Mouse (Mus musculus) erythroblast, embryonic 14.5 days (primary cell): Measurements from ENCODE around the gene Srebf2. TPM values are rescaled to one million over a fixed set of nuclear protein-coding genes. Genes with fewer than 3 reads are reported as not detected.

Experiments
- H3K27me3 ChIP-seq: 2 replicates; pipeline ENCODE4 v1.6.1; 2012; ENCODE audit warnings: inconsistent platforms; ENCODE audit not compliant: control insufficient read depth
- H3K36me3 ChIP-seq: 2 replicates; pipeline ENCODE4 v1.6.1; 2012; ENCODE audit warnings: mild to moderate bottlenecking, inconsistent platforms; ENCODE audit not compliant: control insufficient read depth
- H3K4me1 ChIP-seq: 2 replicates; pipeline ENCODE4 v1.6.1; 2012; ENCODE audit warnings: inconsistent platforms; ENCODE audit not compliant: control insufficient read depth
- H3K4me3 ChIP-seq: replicated peaks from 2 replicates; pipeline ENCODE3; 2012; ENCODE audit warnings: moderate library complexity, mild to moderate bottlenecking, inconsistent platforms
- H3K9me3 ChIP-seq: 2 replicates; pipeline ENCODE4 v1.6.1; 2012; ENCODE audit warnings: low read length, inconsistent platforms, mixed read lengths; ENCODE audit not compliant: control insufficient read depth
- GATA1 ChIP-seq: IDR thresholded peaks from 2 replicates; pipeline ENCODE4 v1.6.1; 2012; ENCODE audit warnings: low read length, inconsistent platforms, mixed read lengths
- TAL1 ChIP-seq: IDR thresholded peaks from 3 replicates; pipeline ENCODE4 v1.6.1; 2012; ENCODE audit warnings: low read length, inconsistent platforms, mixed read lengths
- polyA plus RNA-seq: library from polyadenylated mRNA; stranded (reverse); fragments of >175 nt; gene quantifications from 2 replicates; pipeline ENCODE4 v1.2.3, GENCODE M21; 2012

Gene Srebf2
- polyA plus RNA-seq, 1 experiment: 17.0 TPM

- H3K9me3 ChIP-seq: peaks cover 8% of the 10 kb centered on the region; the same call in 1 of the 2 replicates
- peaks cover 96% of the 10 kb centered on the region for H3K27me3 ChIP-seq
- H3K36me3 ChIP-seq: no peaks in the 10 kb centered on the region
- no peak overlapping the region for H3K4me3 ChIP-seq
- peaks cover 4% of the 10 kb centered on the region for H3K4me1 ChIP-seq
- TF ChIP-seq GATA1 (no peak), TAL1 (no peak)
These were observed 68.5 kb downstream of the Srebf2 start for GRCm38 (mm10) chr15:82215332-82216046.

- no peak for TF ChIP-seq TAL1
- Histone ChIP-seq H3K36me3 (no peaks in the 10 kb centered on the region), H3K9me3 (peaks cover 8% of the 10 kb centered on the region; the same call in 1 of the 2 replicates), H3K4me3 (no peak overlapping the region), H3K27me3 (peaks cover 96% of the 10 kb centered on the region), H3K4me1 (peaks cover 4% of the 10 kb centered on the region)
These were observed 69.3 kb downstream of the Srebf2 start for GRCm38 (mm10) chr15:82216142-82216827.

- no peak for TF ChIP-seq TAL1
- TF ChIP-seq GATA1: no peak
- Histone ChIP-seq H3K36me3 (no peaks in the 10 kb centered on the region), H3K9me3 (peaks cover 4% of the 10 kb centered on the region; the same call in 1 of the 2 replicates), H3K4me1 (peaks cover 2% of the 10 kb centered on the region), H3K27me3 (peaks cover 91% of the 10 kb centered on the region), H3K4me3 (no peak overlapping the region)
These were observed 70.1 kb downstream of the Srebf2 start for GRCm38 (mm10) chr15:82217039-82217438.

- TF ChIP-seq GATA1 (no peak), TAL1 (no peak)
- Histone ChIP-seq H3K36me3 (no peaks in the 10 kb centered on the region), H3K4me1 (peaks cover 2% of the 10 kb centered on the region; the same call in 1 of the 2 replicates), H3K9me3 (no peaks in the 10 kb centered on the region), H3K27me3 (peaks cover 91% of the 10 kb centered on the region), H3K4me3 (no peak overlapping the region)
These were observed 71.0 kb downstream of the Srebf2 start for GRCm38 (mm10) chr15:82217980-82218379.

GRCm38 (mm10) chr15:82218778-82219666 lies 72.0 kb downstream of the Srebf2 start:
- Histone ChIP-seq H3K27me3 (peaks cover 91% of the 10 kb centered on the region), H3K4me3 (no peak overlapping the region), H3K36me3 (no peaks in the 10 kb centered on the region), H3K9me3 (no peaks in the 10 kb centered on the region), H3K4me1 (peaks cover 6% of the 10 kb centered on the region)
- no peak for TF ChIP-seq TAL1
- no peak for TF ChIP-seq GATA1

GRCm38 (mm10) chr15:82220003-82220675 lies 73.2 kb downstream of the Srebf2 start:
- Histone ChIP-seq H3K36me3 (no peaks in the 10 kb centered on the region), H3K4me1 (peaks cover 16% of the 10 kb centered on the region), H3K9me3 (no peaks in the 10 kb centered on the region), H3K4me3 (no peak overlapping the region), H3K27me3 (peaks cover 91% of the 10 kb centered on the region)
- TF ChIP-seq TAL1 (no peak), GATA1 (no peak)

- peaks cover 16% of the 10 kb centered on the region for H3K4me1 ChIP-seq
- H3K36me3 ChIP-seq: no peaks in the 10 kb centered on the region
- H3K27me3 ChIP-seq: peaks cover 91% of the 10 kb centered on the region
- no peak overlapping the region for H3K4me3 ChIP-seq
- TF ChIP-seq GATA1 (no peak), TAL1 (no peak)
- H3K9me3 ChIP-seq: no peaks in the 10 kb centered on the region
These were observed 74.3 kb downstream of the Srebf2 start for GRCm38 (mm10) chr15:82221104-82221860.

- Histone ChIP-seq H3K4me3 (no peak overlapping the region), H3K27me3 (peaks cover 73% of the 10 kb centered on the region)
These were observed 76.3 kb downstream of the Srebf2 start for GRCm38 (mm10) chr15:82223251-82223650.

More at GRCm38 (mm10) chr15:82223251-82223650, 76.3 kb downstream of the Srebf2 start:
- no peaks in the 10 kb centered on the region for H3K9me3 ChIP-seq
- H3K4me1 ChIP-seq: peaks cover 14% of the 10 kb centered on the region
- no peaks in the 10 kb centered on the region for H3K36me3 ChIP-seq
- TF ChIP-seq TAL1: no peak
- no peak for TF ChIP-seq GATA1
